Mouse (Mus musculus) urinary bladder, postnatal 36 days (tissue): ENCODE measurements around the gene Urad.

Source experiments
- DNase-seq, 2 experiments: peaks; one replicate each; pipeline ENCODE4 v3.0.0; 2022; ENCODE audit warnings: low spot score in 2 of 2, mixed read lengths in 1 of 2

Gene Urad

DNA sequence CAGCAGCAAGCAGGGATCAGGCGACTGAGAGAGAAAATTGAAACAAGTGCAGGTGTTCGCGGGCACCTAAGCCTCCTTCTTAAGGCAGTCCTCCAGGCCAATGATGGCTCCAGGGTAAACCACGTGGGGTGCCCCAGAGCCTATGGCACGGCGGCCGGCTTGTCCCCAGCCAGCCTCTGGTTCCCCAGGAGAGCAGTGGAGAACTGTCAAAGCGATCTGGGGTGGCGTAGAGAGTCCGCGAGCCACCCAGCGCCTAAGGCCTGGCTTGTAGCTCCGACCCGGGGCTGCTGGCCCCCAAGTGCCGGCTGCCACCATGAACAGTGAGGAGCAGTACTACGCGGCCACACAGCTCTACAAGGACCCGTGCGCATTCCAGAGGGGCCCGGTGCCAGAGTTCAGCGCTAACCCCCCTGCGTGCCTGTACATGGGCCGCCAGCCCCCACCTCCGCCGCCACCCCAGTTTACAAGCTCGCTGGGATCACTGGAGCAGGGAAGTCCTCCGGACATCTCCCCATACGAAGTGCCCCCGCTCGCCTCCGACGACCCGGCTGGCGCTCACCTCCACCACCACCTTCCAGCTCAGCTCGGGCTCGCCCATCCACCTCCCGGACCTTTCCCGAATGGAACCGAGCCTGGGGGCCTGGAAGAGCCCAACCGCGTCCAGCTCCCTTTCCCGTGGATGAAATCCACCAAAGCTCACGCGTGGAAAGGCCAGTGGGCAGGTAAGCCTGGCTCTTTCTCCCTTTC is 52.1 kb downstream of the Urad start, which contains the start of gene Pdx1:
Gene Pdx1, plus strand, starts transcription at position 34 of the 747 bp plus-strand sequence.
- no peak for DNase-seq

DNA sequence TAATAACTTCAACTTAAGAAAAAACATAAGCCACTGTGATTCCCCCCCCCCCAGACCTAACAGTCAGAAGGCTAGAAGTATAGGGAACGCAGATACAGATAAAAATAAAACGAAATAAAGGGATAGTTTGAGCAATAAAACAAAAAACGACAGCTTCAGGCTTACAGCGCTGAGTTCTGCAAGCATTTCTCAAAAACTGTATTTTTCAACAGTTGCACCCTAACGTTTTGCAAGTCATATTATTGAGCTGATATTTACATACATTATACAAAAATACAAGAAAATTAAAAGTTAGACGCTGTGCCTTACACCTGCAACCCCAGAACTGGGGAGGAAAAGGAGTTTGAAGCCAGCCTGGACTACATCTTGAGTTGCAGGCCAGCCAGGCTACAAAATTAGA is 52.9 kb downstream of the Urad start:
- DNase-seq = no peak

DNA sequence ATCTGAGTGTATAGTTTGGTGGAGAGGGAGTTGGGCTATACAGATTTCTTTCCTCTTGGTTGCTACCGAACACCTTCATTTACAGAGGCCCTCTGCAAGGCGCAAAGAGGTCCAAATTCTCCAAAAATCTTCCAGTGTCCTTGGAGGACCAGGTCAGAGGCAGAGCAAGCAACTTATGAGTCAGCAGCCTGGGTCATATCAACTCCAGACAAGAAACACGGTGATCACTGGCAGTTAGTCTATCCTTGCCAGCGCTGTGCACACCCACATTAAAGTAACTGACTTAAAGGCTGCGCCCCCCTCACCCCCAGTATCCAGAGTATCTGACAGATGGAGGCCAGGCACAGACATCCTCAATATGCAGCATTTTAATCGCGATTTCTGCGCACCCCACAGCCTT is 53.5 kb downstream of the Urad start:
- no peak for DNase-seq

DNA sequence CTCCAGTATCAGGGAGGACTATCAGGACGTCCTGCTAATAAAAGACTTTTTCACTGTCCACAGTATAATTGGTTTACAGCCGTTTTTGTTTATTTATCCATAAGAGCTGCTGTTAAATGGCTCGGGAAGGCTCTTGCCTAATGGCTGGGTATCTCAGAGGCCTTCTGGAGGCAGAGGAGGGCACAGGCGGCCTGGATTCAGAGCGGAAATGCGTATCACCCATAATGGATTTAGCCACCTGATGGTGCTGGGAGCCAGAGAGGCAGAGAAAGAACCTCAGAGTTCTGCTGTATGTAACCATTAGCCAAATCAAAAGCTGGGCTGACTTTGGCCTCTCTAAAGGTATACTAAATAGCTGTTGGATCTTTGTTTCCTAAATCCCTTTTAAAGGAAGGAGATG is 54.8 kb downstream of the Urad start:
- no peak for DNase-seq
